Mouse (Mus musculus) heart, adult 2 months (tissue): Measurements from ENCODE around the gene Plscr1. TPM values are rescaled to one million over a fixed set of nuclear protein-coding genes. Genes with fewer than 3 reads are reported as not detected.

Experiments used
- DNase-seq, 2 experiments: peaks; one replicate each; pipeline ENCODE4 v3.0.0; 2021
- H3K27ac ChIP-seq: fragments of 200-600 bp; 2 replicates; pipeline ENCODE4 v1.8.1; 2022
- H3K27me3 ChIP-seq: fragments of 200-500 bp; 2 replicates; pipeline ENCODE4 v1.6.1; 2012; ENCODE audit warnings: mild to moderate bottlenecking, low read length, inconsistent platforms, mixed read lengths; ENCODE audit not compliant: control insufficient read depth, insufficient read depth
- H3K36me3 ChIP-seq: fragments of 200-500 bp; 2 replicates; pipeline ENCODE4 v1.6.1; 2012; ENCODE audit warnings: low read length, inconsistent platforms; ENCODE audit not compliant: control insufficient read depth, insufficient read depth
- H3K4me1 ChIP-seq: fragments of 200-500 bp; 2 replicates; pipeline ENCODE4 v1.6.1; 2011; ENCODE audit warnings: low read length; ENCODE audit not compliant: control insufficient read depth, insufficient read depth
- H3K4me3 ChIP-seq: fragments of 200-600 bp; 2 replicates; pipeline ENCODE4 v1.8.1; 2022
- H3K79me2 ChIP-seq: fragments of 200-500 bp; replicated peaks from 2 replicates; pipeline ENCODE4 v1.6.1; 2012; ENCODE audit warnings: mild to moderate bottlenecking, inconsistent platforms, low read length, moderate library complexity, mixed read lengths; ENCODE audit not compliant: control insufficient read depth, insufficient read depth
- H3K9ac ChIP-seq: fragments of 200-500 bp; 2 replicates; pipeline ENCODE4 v1.6.1; 2012; ENCODE audit warnings: low read depth, mild to moderate bottlenecking, control low read depth, inconsistent platforms, low read length, mixed read lengths
- CTCF ChIP-seq: fragments of 200-600 bp; IDR thresholded peaks from 2 replicates; pipeline ENCODE4 v1.8.1; 2022; ENCODE audit warnings: antibody characterized with exemption, mild to moderate bottlenecking, moderate library complexity
- EP300 ChIP-seq: fragments of 200-500 bp; IDR thresholded peaks from 2 replicates; pipeline ENCODE4 v1.6.1; 2011; ENCODE audit warnings: low read depth, low read length, control low read depth; ENCODE audit not compliant: insufficient read depth
- POLR2A ChIP-seq: fragments of 200-500 bp; IDR thresholded peaks from 2 replicates; pipeline ENCODE4 v1.6.1; 2011; ENCODE audit warnings: mild to moderate bottlenecking, low read depth, low read length, control low read depth; ENCODE audit not compliant: insufficient read depth
- WGBS: fragments of 180-500 bp; shearing (Covaris S2); methylation state at CpG from one replicate; pipeline ENCODE4 v1.1.7; 2018; 5-methylcytosine and 5-hydroxymethylcytosine counted together
- intact Hi-C: fragments of 180-260 bp; cut with DNase I; formaldehyde crosslinking; loops from one replicate; pipeline ENCODE4 v1.15.1; 2025
- polyA plus RNA-seq: library from polyadenylated mRNA; depleted of rRNA; stranded (reverse); fragments of >200 nt; gene quantifications from 2 replicates; pipeline ENCODE4 v1.2.3, GENCODE M21; 2012
- total RNA-seq, 2 experiments: library from RNA; stranded (reverse); gene quantifications; 2 replicates each; pipeline ENCODE4 v1.2.3; 2021

Gene Plscr1
- total and polyA plus RNA-seq, 3 experiments, result 6.1 to 14.0 (median 11.0) TPM

- Histone ChIP-seq H3K27ac (no peak overlapping the region), H3K4me3 (no peak overlapping the region), H3K36me3 (peaks cover 44% of the 10 kb centered on the region), H3K27me3 (no peaks in the 10 kb centered on the region), H3K9ac (no peak overlapping the region), H3K79me2 (no peaks in the 10 kb centered on the region), H3K4me1 (peaks cover 4% of the 10 kb centered on the region)
- intact Hi-C loops, result no loop called here
- WGBS, result 52% methylated on average over 7 of the region's 7 CpGs
- no peak for DNase-seq
- TF ChIP-seq CTCF (no peak), EP300 (no peak), POLR2A (no peak)
Measured at GRCm38 (mm10) chr9:92282563-92283171, 33.1 kb downstream of the Plscr1 start.

- no peak for DNase-seq
- 34% methylated on average over 3 of the region's 3 CpGs for WGBS
- intact Hi-C loops, result no loop called here
Measured at GRCm38 (mm10) chr9:92289675-92290074, 40.1 kb downstream of the Plscr1 start.

DNA sequence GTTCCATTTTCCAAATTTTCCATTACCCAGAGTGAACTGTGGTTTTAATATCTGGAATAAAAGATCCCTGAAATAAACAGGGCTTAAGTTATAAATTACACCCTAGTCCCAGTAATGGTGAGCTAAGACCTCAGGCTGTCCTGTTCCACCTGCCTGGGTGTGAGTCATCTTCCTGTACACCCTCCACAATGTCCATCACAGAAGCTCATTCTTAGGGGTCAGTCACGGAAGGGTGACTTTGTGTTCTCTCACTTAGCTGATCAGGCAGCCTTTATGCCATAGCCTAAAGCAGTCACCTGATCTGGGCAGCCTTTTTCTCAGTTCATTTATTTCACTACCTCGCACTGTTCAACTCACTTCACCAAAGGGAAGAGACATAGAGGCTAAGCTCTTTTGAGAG is 42.6 kb downstream of the Plscr1 start:
- Histone ChIP-seq H3K79me2 (no peaks in the 10 kb centered on the region), H3K4me1 (no peaks in the 10 kb centered on the region; the same call in none of the 2 replicates), H3K9ac (no peak overlapping the region), H3K27me3 (no peaks in the 10 kb centered on the region), H3K27ac (no peak overlapping the region), H3K4me3 (no peak overlapping the region), H3K36me3 (peaks cover 29% of the 10 kb centered on the region)
- no peak for DNase-seq
- 74% methylated on average over 2 of the region's 2 CpGs for WGBS
- TF ChIP-seq CTCF (no peak), POLR2A (no peak), EP300 (no peak)
- intact Hi-C loops, result no loop called here

More at GRCm38 (mm10) chr9:92289675-92290074, 40.1 kb downstream of the Plscr1 start:
- no peak overlapping the region for H3K27ac ChIP-seq
- no peaks in the 10 kb centered on the region; the same call in none of the 2 replicates for H3K4me1 ChIP-seq
- H3K79me2 ChIP-seq, result no peaks in the 10 kb centered on the region
- peaks cover 32% of the 10 kb centered on the region for H3K36me3 ChIP-seq
- TF ChIP-seq POLR2A, result no peak
- no peak for TF ChIP-seq EP300
- TF ChIP-seq CTCF, result no peak
- no peaks in the 10 kb centered on the region for H3K27me3 ChIP-seq
- H3K4me3 ChIP-seq, result no peak overlapping the region
- no peak overlapping the region for H3K9ac ChIP-seq

DNA sequence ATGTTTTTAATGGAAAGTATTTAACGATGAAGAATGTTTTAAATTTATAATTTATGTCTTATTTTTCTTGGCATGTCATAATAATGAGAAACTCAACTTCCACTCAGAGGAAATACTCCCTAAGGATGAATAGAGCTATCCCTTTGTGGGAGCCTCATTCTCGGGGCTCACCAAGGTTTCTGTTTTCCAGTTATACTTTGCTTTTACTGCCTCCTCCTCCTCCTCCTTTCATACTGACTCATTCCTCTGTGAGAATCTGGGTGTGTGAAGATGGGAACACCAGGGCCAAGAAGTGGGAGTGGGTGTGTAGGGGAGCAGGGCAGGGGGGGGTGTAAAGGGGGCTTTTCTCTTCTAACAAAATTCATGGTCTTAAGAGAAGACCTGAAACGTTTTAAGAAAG is 43.4 kb downstream of the Plscr1 start:
- Histone ChIP-seq H3K27ac (no peak overlapping the region), H3K4me1 (no peaks in the 10 kb centered on the region; the same call in none of the 2 replicates), H3K27me3 (no peaks in the 10 kb centered on the region), H3K36me3 (peaks cover 30% of the 10 kb centered on the region), H3K9ac (no peak overlapping the region), H3K79me2 (no peaks in the 10 kb centered on the region), H3K4me3 (no peak overlapping the region)
- intact Hi-C loops, result no loop called here
- DNase-seq, result no peak
- 37% methylated on average over 3 of the region's 3 CpGs for WGBS
- no peak for TF ChIP-seq EP300
- no peak for TF ChIP-seq CTCF
- TF ChIP-seq POLR2A, result no peak

GRCm38 (mm10) chr9:92293560-92294548 is 44.3 kb downstream of the Plscr1 start:
- intact Hi-C loops, result no loop called here

GRCm38 (mm10) chr9:92298288-92298687 is 48.7 kb downstream of the Plscr1 start:
- no peak overlapping the region for H3K27ac ChIP-seq

More at GRCm38 (mm10) chr9:92293560-92294548, 44.3 kb downstream of the Plscr1 start:
- TF ChIP-seq EP300, result no peak
- TF ChIP-seq CTCF, result no peak
- TF ChIP-seq POLR2A, result no peak
- H3K79me2 ChIP-seq, result no peaks in the 10 kb centered on the region
- no peaks in the 10 kb centered on the region for H3K27me3 ChIP-seq
- WGBS, result 60% methylated on average over 2 of the region's 2 CpGs
- H3K4me1 ChIP-seq, result no peaks in the 10 kb centered on the region; the same call in none of the 2 replicates
- no peak overlapping the region for H3K4me3 ChIP-seq
- H3K9ac ChIP-seq, result no peak overlapping the region
- H3K36me3 ChIP-seq, result peaks cover 33% of the 10 kb centered on the region
- DNase-seq, result no peak
- no peak overlapping the region for H3K27ac ChIP-seq

More at GRCm38 (mm10) chr9:92298288-92298687, 48.7 kb downstream of the Plscr1 start:
- Histone ChIP-seq H3K4me1 (no peaks in the 10 kb centered on the region), H3K4me3 (no peak overlapping the region), H3K36me3 (peaks cover 14% of the 10 kb centered on the region), H3K27me3 (no peaks in the 10 kb centered on the region), H3K9ac (no peak overlapping the region), H3K79me2 (no peaks in the 10 kb centered on the region)
- DNase-seq, result no peak
- intact Hi-C loops, result no loop called here
- WGBS, result 45% methylated on average over 1 of the region's 1 CpGs
- no peak for TF ChIP-seq CTCF
- TF ChIP-seq EP300, result no peak
- no peak for TF ChIP-seq POLR2A
